Mouse (Mus musculus) liver, embryonic 11.5 days (tissue): ENCODE data around the gene Dock7. TPM values are rescaled to one million over a fixed set of nuclear protein-coding genes. Genes with fewer than 3 reads are reported as not detected.
A peak's percentile ranks its signal among the peaks of the same experiment; 100 is the strongest.

Experiments
- ATAC-seq: fragments of 200-750 bp; cut with Nextera tagmentation; replicated peaks from 2 replicates; pipeline ENCODE4 v1.8.0; 2017; ENCODE audit warnings: moderate number of reproducible peaks, mild to moderate bottlenecking, moderate TSS enrichment, moderate library complexity; ENCODE audit not compliant: low FRiP score
- DNase-seq: peaks from one replicate; pipeline ENCODE4 v3.0.0-alpha.2; 2017; ENCODE audit warnings: low spot score
- H3K27ac ChIP-seq: fragments of 300-500 bp; sonication (generic); 2 replicates; pipeline ENCODE4 v1.5.1; 2014; ENCODE audit warnings: mild to moderate bottlenecking, low read depth, low read length, control low read depth
- H3K27me3 ChIP-seq: fragments of 300-500 bp; sonication (generic); replicated peaks from 2 replicates; pipeline ENCODE4 v1.6.1; 2014; ENCODE audit warnings: low read length, mixed read lengths; ENCODE audit not compliant: control insufficient read depth, insufficient read depth
- H3K36me3 ChIP-seq: fragments of 300-500 bp; sonication (generic); 2 replicates; pipeline ENCODE4 v1.6.1; 2014; ENCODE audit warnings: mild to moderate bottlenecking, low read length, moderate library complexity, mixed read lengths; ENCODE audit not compliant: control insufficient read depth, insufficient read depth
- H3K4me1 ChIP-seq: fragments of 300-500 bp; sonication (generic); replicated peaks from 2 replicates; pipeline ENCODE4 v1.6.1; 2014; ENCODE audit warnings: low read length, mixed read lengths; ENCODE audit not compliant: control insufficient read depth, insufficient read depth
- H3K4me2 ChIP-seq: fragments of 300-500 bp; sonication (generic); 2 replicates; pipeline ENCODE4 v1.6.1; 2014; ENCODE audit warnings: mild to moderate bottlenecking, control low read depth, moderate library complexity
- H3K4me3 ChIP-seq: fragments of 300-500 bp; sonication (generic); 2 replicates; pipeline ENCODE4 v1.5.1; 2014; ENCODE audit warnings: low read depth, low read length, control low read depth
- H3K9ac ChIP-seq: fragments of 300-500 bp; sonication (generic); 2 replicates; pipeline ENCODE4 v1.6.1; 2014; ENCODE audit warnings: low read depth, low read length, control low read depth
- H3K9me3 ChIP-seq: fragments of 300-500 bp; sonication (generic); 2 replicates; pipeline ENCODE4 v1.6.1; 2016; ENCODE audit warnings: low read length, inconsistent platforms, mixed read lengths; ENCODE audit not compliant: control insufficient read depth
- WGBS: fragments of 180-500 bp; shearing (Covaris S2); extraction: QIAGEN DNeasy Blood & Tissue Kit; methylation state at CpG from one replicate; pipeline ENCODE4 v1.1.7; 2014; 5-methylcytosine and 5-hydroxymethylcytosine counted together
- polyA plus RNA-seq: library from polyadenylated mRNA; unstranded; fragments of >200 nt; fragmentation: Nextera tagmentation; extraction: Ambion mirVana; gene quantifications from 2 replicates; pipeline ENCODE4 v1.2.1, GENCODE M21; 2014

The Dock7 gene
- polyA plus RNA-seq, 1 experiment from 2014 or later = 39.0 TPM

- WGBS = 0% methylated on average over 2 of the region's 2 CpGs
- no peak for DNase-seq
- Histone ChIP-seq H3K4me1 (peaks cover 10% of the 10 kb centered on the region), H3K9ac (peak overlapping the region; percentile 99), H3K4me2 (peak overlapping the region; percentile 80), H3K27ac (peak overlapping the region; percentile 100; the same call in 1 of the 2 replicates), H3K9me3 (no peaks in the 10 kb centered on the region), H3K36me3 (peaks cover 2% of the 10 kb centered on the region; the same call in 1 of the 2 replicates), H3K4me3 (peak overlapping the region; percentile 99), H3K27me3 (no peaks in the 10 kb centered on the region)
- ATAC-seq = no peak
Observed at GRCm38 (mm10) chr4:98924906-98925178, 195.9 kb downstream of the Dock7 start.

DNA sequence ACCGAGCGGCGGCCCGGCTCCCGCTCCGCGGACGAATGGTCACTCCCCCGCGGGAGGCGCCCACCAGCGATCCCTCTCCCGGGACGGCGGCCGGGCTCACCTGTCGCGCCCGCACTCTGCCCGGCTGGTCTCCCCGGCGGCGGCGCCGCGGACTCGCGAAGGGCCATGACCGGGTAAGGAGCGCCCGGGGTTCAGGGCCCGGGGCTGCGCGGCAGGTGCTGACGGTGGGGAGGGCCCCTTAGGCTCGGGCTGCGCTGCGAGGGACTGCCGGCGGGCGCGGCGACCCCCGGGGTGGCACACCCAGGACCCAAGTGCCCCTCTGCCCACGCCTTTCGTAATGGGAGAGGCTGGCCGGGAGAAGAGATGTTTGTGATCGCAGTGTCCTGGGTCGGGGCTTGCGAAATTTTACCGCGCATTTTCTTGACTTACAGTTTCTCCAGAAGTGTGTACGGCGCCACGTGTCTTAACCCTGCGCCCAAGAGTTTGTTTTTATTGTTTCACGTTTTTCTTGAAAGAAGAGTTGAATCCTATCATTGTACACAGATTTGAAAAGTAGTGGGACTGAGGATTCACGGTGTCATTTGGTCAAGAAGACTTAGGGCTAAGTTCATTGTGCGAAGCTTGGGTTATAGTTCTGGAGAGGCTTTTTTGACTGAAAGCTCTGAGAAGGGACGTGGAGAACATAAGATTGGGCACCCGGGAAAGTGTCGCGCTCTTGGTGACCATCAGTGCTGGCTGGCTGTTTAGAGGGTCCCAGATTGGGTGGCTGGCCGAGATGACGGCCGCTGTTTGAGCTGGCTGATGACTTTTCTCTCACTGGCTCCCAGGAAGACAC is 196.4 kb downstream of the Dock7 start:
- peak overlapping the region; percentile 80 for H3K4me2 ChIP-seq

DNA sequence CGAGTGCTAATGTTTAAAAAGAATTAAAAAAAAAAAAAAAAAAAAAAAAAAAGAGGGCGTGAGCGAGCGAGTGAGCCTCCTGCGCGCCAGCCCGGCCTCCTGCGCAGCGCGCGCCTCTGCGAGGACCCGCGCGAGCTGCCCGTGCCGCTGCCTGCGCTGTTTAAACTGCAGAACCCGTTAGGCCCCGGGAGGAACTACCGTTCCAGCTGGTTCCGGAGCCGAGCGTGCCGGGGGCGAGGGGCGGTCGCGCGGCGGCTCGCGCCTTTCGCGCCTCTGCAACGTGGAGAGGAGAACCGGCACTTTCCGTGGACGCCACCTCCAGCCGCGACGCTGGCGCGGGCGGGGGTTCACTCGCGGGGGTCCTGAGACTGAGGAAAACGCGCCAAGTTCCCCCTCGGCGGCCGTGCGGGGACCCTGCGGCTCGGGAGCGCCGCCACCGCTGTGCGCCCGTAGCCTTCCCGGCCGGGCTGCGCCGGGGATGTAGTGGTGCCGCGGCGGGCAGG is 197.1 kb downstream of the Dock7 start, which contains the start of gene Usp1:
Gene Usp1 (plus strand): TSS at position 243 of the 503 bp plus-strand sequence.
- Histone ChIP-seq H3K4me3 (peak within 1 kb of the TSS; percentile 99), H3K9me3 (no peaks in the 10 kb centered on the region), H3K9ac (peak within 1 kb of the TSS; percentile 99), H3K4me1 (peaks cover 10% of the 10 kb centered on the region), H3K4me2 (peak within 1 kb of the TSS; percentile 84), H3K36me3 (peaks cover 2% of the 10 kb centered on the region; the same call in 1 of the 2 replicates), H3K27ac (peak within 1 kb of the TSS; percentile 100), H3K27me3 (no peaks in the 10 kb centered on the region)
- DNase-seq (peak; percentile 85), ATAC-seq (peak; percentile 27)
- under 1% methylated on average over 55 of the region's 67 CpGs for WGBS

More for the DNA sequence above, 196.4 kb downstream of the Dock7 start:
- peak; percentile 43 for DNase-seq
- Histone ChIP-seq H3K9ac (peak overlapping the region; percentile 99), H3K4me3 (peak overlapping the region; percentile 99), H3K36me3 (peaks cover 2% of the 10 kb centered on the region; the same call in 1 of the 2 replicates), H3K4me1 (peaks cover 10% of the 10 kb centered on the region), H3K27me3 (no peaks in the 10 kb centered on the region), H3K9me3 (no peaks in the 10 kb centered on the region), H3K27ac (peak overlapping the region; percentile 100)
- peak; percentile 1; the same call in 1 of the 2 replicates for ATAC-seq
- WGBS = under 1% methylated on average over 66 of the region's 66 CpGs

- H3K4me1 ChIP-seq = peaks cover 10% of the 10 kb centered on the region
- under 1% methylated on average over 53 of the region's 53 CpGs for WGBS
- peak overlapping the region; percentile 99 for H3K9ac ChIP-seq
- peak; percentile 96 for ATAC-seq
- H3K27ac ChIP-seq = peak overlapping the region; percentile 100
- no peaks in the 10 kb centered on the region for H3K9me3 ChIP-seq
- peak overlapping the region; percentile 99 for H3K4me3 ChIP-seq
- H3K4me2 ChIP-seq = peak overlapping the region; percentile 84
- no peaks in the 10 kb centered on the region for H3K36me3 ChIP-seq
- no peaks in the 10 kb centered on the region for H3K27me3 ChIP-seq
- peak; percentile 94 for DNase-seq
Observed at GRCm38 (mm10) chr4:98922643-98923567, 197.8 kb downstream of the Dock7 start.

DNA sequence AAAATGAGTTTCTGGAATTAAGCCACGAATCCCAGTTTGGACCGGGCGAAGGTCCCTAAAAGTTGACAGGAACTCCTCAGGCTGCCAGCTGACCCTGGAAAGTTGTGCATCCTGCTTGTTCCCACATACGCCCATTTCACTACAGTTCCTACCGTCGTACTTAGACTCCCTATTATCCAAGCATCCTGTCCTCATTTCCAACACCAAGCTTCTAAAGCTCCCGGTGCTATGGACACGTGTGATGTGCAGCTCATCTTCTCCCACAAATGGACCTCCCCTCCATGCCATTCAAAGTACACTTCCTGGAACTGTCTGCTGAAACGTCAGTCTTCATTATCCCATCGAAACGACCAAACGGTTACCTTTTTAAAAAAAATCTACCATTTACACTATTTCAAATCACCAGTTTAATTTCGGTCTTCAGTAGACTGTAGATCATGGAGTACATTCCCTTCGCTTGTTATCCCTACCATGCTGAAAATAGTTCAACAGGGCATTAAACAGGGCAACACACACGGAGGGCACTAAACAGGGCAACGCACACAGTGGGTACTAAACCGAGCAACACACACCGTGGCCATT is 198.6 kb downstream of the Dock7 start:
- Histone ChIP-seq H3K27ac (peak overlapping the region; percentile 76), H3K4me3 (peak overlapping the region; percentile 99), H3K36me3 (no peaks in the 10 kb centered on the region), H3K4me1 (peaks cover 10% of the 10 kb centered on the region), H3K27me3 (no peaks in the 10 kb centered on the region), H3K9ac (peak overlapping the region; percentile 73), H3K4me2 (peak overlapping the region; percentile 84), H3K9me3 (no peaks in the 10 kb centered on the region)
- peak; percentile 1; the same call in 1 of the 2 replicates for ATAC-seq
- DNase-seq = peak; percentile 43
- 12% methylated on average over 18 of the region's 18 CpGs for WGBS

GRCm38 (mm10) chr4:98920896-98921295 is 199.8 kb downstream of the Dock7 start:
- H3K9me3 ChIP-seq = no peaks in the 10 kb centered on the region
- no peak overlapping the region for H3K27ac ChIP-seq
- no peak overlapping the region for H3K9ac ChIP-seq
- WGBS = 80% methylated on average over 4 of the region's 4 CpGs
- no peaks in the 10 kb centered on the region for H3K36me3 ChIP-seq
- H3K27me3 ChIP-seq = no peaks in the 10 kb centered on the region
- no peak for ATAC-seq
- no peak for DNase-seq
- H3K4me1 ChIP-seq = peaks cover 8% of the 10 kb centered on the region
- H3K4me2 ChIP-seq = no peak overlapping the region
- no peak overlapping the region for H3K4me3 ChIP-seq

DNA sequence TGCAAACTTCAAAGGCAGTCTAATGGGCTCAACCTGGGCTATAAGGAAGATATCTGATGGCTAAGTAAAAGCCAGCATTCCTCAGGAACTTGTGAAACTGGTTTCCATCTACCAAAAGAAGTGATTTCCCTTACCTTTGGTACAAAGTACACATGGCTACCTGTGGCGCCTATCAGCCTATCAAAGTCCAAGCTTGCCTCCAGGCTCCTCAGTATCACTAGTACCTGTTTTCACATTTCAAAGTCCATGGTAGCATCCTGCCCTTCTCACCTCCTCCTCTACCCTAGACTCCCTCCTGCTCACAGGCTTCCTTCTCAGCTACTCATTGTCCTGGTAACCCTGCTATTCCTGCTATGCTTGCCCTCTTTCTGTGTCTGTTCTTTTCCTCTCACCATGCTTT is 202.5 kb downstream of the Dock7 start:
- Histone ChIP-seq H3K9ac (no peak overlapping the region), H3K27ac (no peak overlapping the region), H3K9me3 (no peaks in the 10 kb centered on the region), H3K4me1 (peaks cover 4% of the 10 kb centered on the region), H3K36me3 (no peaks in the 10 kb centered on the region), H3K4me3 (no peak overlapping the region), H3K27me3 (no peaks in the 10 kb centered on the region), H3K4me2 (no peak overlapping the region)
- 86% methylated on average over 1 of the region's 1 CpGs for WGBS
- ATAC-seq (no peak), DNase-seq (no peak)

DNA sequence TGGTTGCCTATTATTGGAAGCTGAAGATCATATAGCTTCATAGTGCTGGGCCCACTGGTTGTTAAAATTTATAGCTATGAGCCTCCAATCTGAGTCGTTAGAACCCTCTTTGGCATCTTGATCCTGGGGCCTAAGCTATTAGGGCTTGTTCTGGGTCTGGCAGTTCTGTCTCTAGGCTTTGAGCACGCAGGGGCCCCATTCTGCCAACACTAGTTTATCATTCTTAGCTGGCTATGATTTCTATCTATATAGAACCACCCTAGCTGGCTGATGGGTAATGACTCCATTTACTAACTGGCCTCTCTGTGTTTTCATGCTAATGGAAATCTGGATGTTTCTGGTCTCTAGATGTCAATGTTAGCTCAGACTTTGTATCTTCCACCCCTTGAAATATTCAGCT is 203.0 kb downstream of the Dock7 start:
- no peak overlapping the region for H3K9ac ChIP-seq
- H3K4me2 ChIP-seq = no peak overlapping the region

More for the DNA sequence above, 203.0 kb downstream of the Dock7 start:
- ATAC-seq (no peak), DNase-seq (no peak)
- Histone ChIP-seq H3K27me3 (no peaks in the 10 kb centered on the region), H3K36me3 (no peaks in the 10 kb centered on the region), H3K4me1 (peaks cover 4% of the 10 kb centered on the region), H3K27ac (no peak overlapping the region), H3K4me3 (no peak overlapping the region), H3K9me3 (no peaks in the 10 kb centered on the region)
- WGBS = 77% methylated on average over 2 of the region's 2 CpGs
